In genomic region chr4:150168406-150168805, GRCm38 (mm10) we compare ENCODE assay signal across 23 mouse cellular contexts. TPM values are rescaled to one million over a fixed set of nuclear protein-coding genes. Genes with fewer than 3 reads are reported as not detected.
DNase-seq lines count a peak whose midpoint lies in the region; ATAC-seq and TF ChIP-seq lines count a peak whose summit lies in the region.
"Had no signal": no experiment of that assay in that cellular context is flagged by ENCODE, and none has a peak within 500 bp of the region (broad histone marks: within the 10 kb centered on the region; RNA-seq: fewer than 3 reads in every experiment).

No protein-coding gene starts in this region.

- WGBS in stomach, postnatal 0 days: 40% methylated on average over 10 of the region's 10 CpGs

- H3K36me3 ChIP-seq in stomach, postnatal 0 days (ENCODE audit: control insufficient read depth, insufficient read depth, low read length): no peaks in the 10 kb centered on the region
- H3K36me3 ChIP-seq: heart, embryonic 12.5 days; limb, embryonic 12.5 days; liver, embryonic 13.5 days had no signal

- H3K4me3 ChIP-seq in stomach, postnatal 0 days (ENCODE audit: low read depth, low read length): no peak overlapping the region
- H3K4me3 ChIP-seq: gastrocnemius, adult 2 months; heart, embryonic 12.5 days; limb, embryonic 12.5 days; liver, embryonic 13.5 days had no signal

- no peak for TF ChIP-seq EP300 in stomach, postnatal 0 days (optimal IDR thresholded peaks at IDR 0.05)

- no peak overlapping the region; the same call in 1 of the 2 replicates for H3K4me2 ChIP-seq in stomach, postnatal 0 days (replicated peaks; ENCODE audit: low read depth)
- H3K4me2 ChIP-seq: heart, embryonic 12.5 days; limb, embryonic 12.5 days; liver, embryonic 13.5 days had no signal

- no peak overlapping the region for H3K27ac ChIP-seq in stomach, postnatal 0 days (replicated peaks)
- H3K27ac ChIP-seq: gastrocnemius, adult 2 months; limb, embryonic 12.5 days; liver, embryonic 13.5 days had no signal

- H3K9me3 ChIP-seq in stomach, postnatal 0 days (ENCODE audit: control insufficient read depth, low read length): no peaks in the 10 kb centered on the region
- H3K9me3 ChIP-seq: limb, embryonic 12.5 days had no signal

- no peak for ATAC-seq in stomach, postnatal 0 days (ENCODE audit: low FRiP score, low TSS enrichment)
- ATAC-seq: activated CD4-positive, CD25-positive, alpha-beta regulatory T cell, adult 4 months had no signal

- H3K4me1 ChIP-seq in stomach, postnatal 0 days (replicated peaks; ENCODE audit: control insufficient read depth, insufficient read depth): no peaks in the 10 kb centered on the region
- H3K4me1 ChIP-seq: heart, embryonic 12.5 days; limb, embryonic 12.5 days had no signal

- no peak overlapping the region for H3K9ac ChIP-seq in stomach, postnatal 0 days (ENCODE audit: low read length)
- H3K9ac ChIP-seq: heart, embryonic 12.5 days; limb, embryonic 12.5 days; liver, embryonic 13.5 days had no signal

- no peaks in the 10 kb centered on the region for H3K27me3 ChIP-seq in stomach, postnatal 0 days (ENCODE audit: control insufficient read depth, insufficient read depth, low read length)
- H3K27me3 ChIP-seq: limb, embryonic 12.5 days; liver, embryonic 13.5 days had no signal

- TF ChIP-seq CTCF in stomach, postnatal 0 days (IDR thresholded peaks at IDR 0.05; ENCODE audit: low read depth): no peak

- DNase-seq in layer of hippocampus, adult 9-11 months: peak; percentile 15
- DNase-seq in layer of hippocampus, postnatal 10 days (ENCODE audit: low spot score in 2 of 2): no peak
- DNase-seq in ovary, adult 18-20 months (ENCODE audit: low spot score): peak; percentile 65
- DNase-seq in ovary, postnatal 10 days (ENCODE audit: low spot score): no peak
- peak; percentile 25 to 28 for DNase-seq in adrenal gland, postnatal 36 days
- DNase-seq in stomach, postnatal 0 days (ENCODE audit: low spot score): peak; percentile 38
- no peak for DNase-seq in heart, postnatal 4 days
- DNase-seq: cerebellum, adult 8-10 months; embryo, embryonic 11 days; gastrocnemius, adult 2 months; kidney, adult 18-20 months; kidney, postnatal 14 days; liver, embryonic 13.5 days; thymus, adult 2 months had no signal

RNA-seq across cellular contexts. Expression of gene Slc2a7, which starts 19.6 kb away (rescaled TPM):
- not detected for total RNA-seq in layer of hippocampus, postnatal 10 days (2021)
- not detected for total RNA-seq in adrenal gland, postnatal 36 days (2021)
- 0.24 TPM in 1 of 2 replicates, not detected in the other for polyA plus RNA-seq in stomach, postnatal 0 days (2015; fragmentation: Nextera tagmentation; extraction: Ambion mirVana)
- total RNA-seq in heart, postnatal 4 days (2021): not detected
- total RNA-seq: gastrocnemius, adult 2 months; granulocyte monocyte progenitor cell, adult 5-6 weeks; heart, postnatal 25 days; layer of hippocampus, postnatal 25 days; midbrain, postnatal 0 days had no signal
- polyA plus RNA-seq: activated CD4-positive, CD25-positive, alpha-beta regulatory T cell, adult 4 months; C2C12; forebrain, embryonic 11.5 days; heart, embryonic 12.5 days; limb, embryonic 12.5 days; liver, embryonic 13.5 days; midbrain, postnatal 0 days had no signal

RNA-seq across cellular contexts. Expression of gene Car6, which starts 32.7 kb away (rescaled TPM):
- not detected for total RNA-seq in layer of hippocampus, postnatal 10 days (2021)
- total RNA-seq in adrenal gland, postnatal 36 days (2021): 1 to 10 TPM in 1 of 2 experiments, under 1 TPM in 1; 0.79 to 1.6 TPM
- 0.06 TPM in 1 of 2 replicates, not detected in the other for polyA plus RNA-seq in stomach, postnatal 0 days (2015; fragmentation: Nextera tagmentation; extraction: Ambion mirVana)
- not detected for total RNA-seq in heart, postnatal 4 days (2021)
- total RNA-seq: gastrocnemius, adult 2 months; granulocyte monocyte progenitor cell, adult 5-6 weeks; heart, postnatal 25 days; layer of hippocampus, postnatal 25 days; midbrain, postnatal 0 days had no signal
- polyA plus RNA-seq: activated CD4-positive, CD25-positive, alpha-beta regulatory T cell, adult 4 months; forebrain, embryonic 11.5 days; heart, embryonic 12.5 days; liver, embryonic 13.5 days; midbrain, postnatal 0 days had no signal

RNA-seq across cellular contexts. Expression of gene Slc2a5, which starts 49.3 kb away (rescaled TPM):
- total RNA-seq in layer of hippocampus, postnatal 10 days (2021): 1 to 10 TPM; 3.9 to 5.3 TPM
- 1 to 10 TPM; 3.7 to 8.5 TPM for total RNA-seq in adrenal gland, postnatal 36 days (2021)
- 0.76 and 0.80 TPM in 2 replicates for polyA plus RNA-seq in stomach, postnatal 0 days (2015; fragmentation: Nextera tagmentation; extraction: Ambion mirVana)
- under 1 TPM; 0.36 to 0.61 TPM for total RNA-seq in heart, postnatal 4 days (2021)
- total RNA-seq: gastrocnemius, adult 2 months; granulocyte monocyte progenitor cell, adult 5-6 weeks had no signal
- polyA plus RNA-seq: activated CD4-positive, CD25-positive, alpha-beta regulatory T cell, adult 4 months; C2C12 had no signal

Comparison
In these comparisons a context has a peak if more than half of its experiments do, and no peak if none do; other contexts are left out.
1. DNase-seq: peak in layer of hippocampus, adult 9-11 months (single experiment), ovary, adult 18-20 months (single experiment), adrenal gland, postnatal 36 days (2 of 2) and stomach, postnatal 0 days (single experiment); none in layer of hippocampus, postnatal 10 days (0 of 2), ovary, postnatal 10 days (single experiment) and heart, postnatal 4 days (single experiment).